Mouse (Mus musculus) thymus, postnatal 36 days (tissue): ENCODE measurements around the gene Magi1.
A peak's percentile ranks its signal among the peaks of the same experiment; 100 is the strongest.

ENCODE experiments used
- DNase-seq, 2 experiments: peaks; one replicate each; pipeline ENCODE4 v3.0.0; 2022; ENCODE audit warnings: mixed read lengths in 2 of 2

Gene Magi1

GRCm38 (mm10) chr6:94283318-94284061 is at the start of gene Magi1:
Magi1 (minus strand) TSS chr6:94283917.
- peak; percentile 68 to 76 for DNase-seq

- DNase-seq = no peak
Observed at GRCm38 (mm10) chr6:94327143-94327542, 43.4 kb upstream of the Magi1 start.

GRCm38 (mm10) chr6:94316886-94317285 is 33.2 kb upstream of the Magi1 start:
- DNase-seq = no peak

- no peak for DNase-seq
Observed at GRCm38 (mm10) chr6:94312285-94312684, 28.6 kb upstream of the Magi1 start.

- no peak for DNase-seq
Observed at GRCm38 (mm10) chr6:94308498-94308897, 24.8 kb upstream of the Magi1 start.

- no peak for DNase-seq
Observed at GRCm38 (mm10) chr6:94303512-94303911, 19.8 kb upstream of the Magi1 start.

- DNase-seq = no peak
Observed at GRCm38 (mm10) chr6:94301804-94302203, 18.1 kb upstream of the Magi1 start.

- no peak for DNase-seq
Observed at GRCm38 (mm10) chr6:94300562-94300961, 16.8 kb upstream of the Magi1 start.

GRCm38 (mm10) chr6:94287387-94287786 is 3.7 kb upstream of the Magi1 start:
- DNase-seq = no peak

GRCm38 (mm10) chr6:94286555-94286954 is 2.8 kb upstream of the Magi1 start:
- no peak for DNase-seq

- peak in 1 of 2 experiments; percentile 10 for DNase-seq
Observed at GRCm38 (mm10) chr6:94284089-94284825, 540 bp upstream of the Magi1 start.

GRCm38 (mm10) chr6:94282301-94283241 is 1.1 kb downstream of the Magi1 start:
- peak; percentile 3 to 10 for DNase-seq

- DNase-seq = no peak
Observed at GRCm38 (mm10) chr6:94281606-94282280, 2.0 kb downstream of the Magi1 start.

GRCm38 (mm10) chr6:94273941-94274340 is 9.8 kb downstream of the Magi1 start:
- no peak for DNase-seq

GRCm38 (mm10) chr6:94270001-94270400 is 13.7 kb downstream of the Magi1 start:
- DNase-seq = no peak

- no peak for DNase-seq
Observed at GRCm38 (mm10) chr6:94269174-94269573, 14.5 kb downstream of the Magi1 start.

GRCm38 (mm10) chr6:94265244-94265935 is 18.3 kb downstream of the Magi1 start:
- DNase-seq = no peak

GRCm38 (mm10) chr6:94264183-94264941 is 19.4 kb downstream of the Magi1 start:
- no peak for DNase-seq

GRCm38 (mm10) chr6:94260831-94261230 is 22.9 kb downstream of the Magi1 start:
- DNase-seq = no peak

GRCm38 (mm10) chr6:94259981-94260380 is 23.7 kb downstream of the Magi1 start:
- DNase-seq = no peak

- no peak for DNase-seq
Observed at GRCm38 (mm10) chr6:94257831-94258173, 25.9 kb downstream of the Magi1 start.
